In the genomic region with DNA sequence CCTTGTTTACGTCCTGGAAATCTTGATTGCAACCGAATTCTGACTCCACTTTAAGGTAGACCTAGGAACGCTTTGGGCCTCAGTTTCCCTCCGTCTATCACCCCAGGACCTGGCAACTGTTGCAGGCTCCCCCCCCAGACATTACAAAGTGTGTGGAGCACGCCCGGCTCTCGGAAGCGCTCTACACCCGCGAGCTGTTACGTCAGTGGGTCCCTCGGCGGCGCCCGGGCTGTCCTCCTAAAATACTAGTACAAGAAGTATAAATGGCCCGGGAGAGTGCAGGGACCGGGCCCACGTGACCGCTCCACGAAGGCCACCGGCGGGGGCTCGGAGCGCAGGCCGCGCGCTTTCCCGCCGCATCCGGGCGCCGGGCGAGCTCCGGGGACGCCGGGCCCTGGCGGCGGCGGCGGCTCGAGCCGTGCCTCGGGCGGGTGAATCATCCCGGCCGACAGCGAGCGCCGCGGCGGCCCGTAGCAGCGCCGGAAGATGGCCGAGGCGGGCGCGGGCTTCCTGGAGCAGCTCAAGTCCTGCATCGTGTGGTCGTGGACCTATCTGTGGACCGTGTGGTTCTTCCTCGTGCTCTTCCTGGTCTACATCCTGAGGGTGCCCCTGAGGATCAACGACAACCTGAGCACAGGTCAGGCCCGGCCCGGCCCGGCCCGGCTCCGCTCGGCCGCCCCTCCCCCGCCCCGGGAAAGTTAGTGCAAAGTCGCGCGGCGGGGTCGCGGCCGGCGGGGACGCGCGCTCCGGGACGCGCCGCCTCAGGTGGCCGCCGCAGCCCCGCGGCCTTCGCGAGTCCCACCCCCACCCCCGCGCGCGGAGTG, we compare ENCODE assay signal across 8 mouse cellular contexts. TPM values are rescaled to one million over a fixed set of nuclear protein-coding genes. Genes with fewer than 3 reads are reported as not detected.
A peak's percentile ranks its signal among the peaks of the same experiment; 100 is the strongest.
DNase-seq lines count a peak whose midpoint lies in the region; ATAC-seq lines count a peak whose summit lies in the region.

No protein-coding gene starts in this region.

- peak; percentile 73 for DNase-seq in MN1 (ENCODE audit: low spot score)
- DNase-seq in cerebellum, adult 9-10 months = peak; percentile 62
- DNase-seq in hindbrain, embryonic 10.5 days (ENCODE audit: low spot score) = peak; percentile 74
- DNase-seq in layer of hippocampus, postnatal 10 days (ENCODE audit: low spot score in 2 of 2) = peak; percentile 47 to 62
- peak; percentile 76 for DNase-seq in lung, postnatal 10 days
- peak; percentile 46 for DNase-seq in ovary, postnatal 14 days (ENCODE audit: low spot score)
- DNase-seq in thymus, postnatal 14 days = peak; percentile 67

- peaks cover 12% of the 10 kb centered on the region; the same call in 1 of the 2 replicates for H3K36me3 ChIP-seq in hindbrain, embryonic 10.5 days

- peaks cover 10% of the 10 kb centered on the region; the same call in 1 of the 2 replicates for H3K27me3 ChIP-seq in hindbrain, embryonic 10.5 days (ENCODE audit: insufficient read depth, poor library complexity, severe bottlenecking)

- peak overlapping the region; percentile 96 for H3K27ac ChIP-seq in hindbrain, embryonic 10.5 days

- peaks cover 19% of the 10 kb centered on the region for H3K4me1 ChIP-seq in hindbrain, embryonic 10.5 days (replicated peaks)

- no peaks in the 10 kb centered on the region for H3K9me3 ChIP-seq in hindbrain, embryonic 10.5 days

- H3K4me3 ChIP-seq in hindbrain, embryonic 10.5 days = peak overlapping the region; percentile 83

- WGBS in hindbrain, embryonic 10.5 days = under 1% methylated on average over 82 of the region's 97 CpGs

- ATAC-seq in frontal cortex, adult (ENCODE audit: low TSS enrichment) = peak; percentile 72

RNA-seq across cellular contexts. Expression of gene St7, which starts 1.2 kb away (rescaled TPM):
- polyA plus RNA-seq in hindbrain, embryonic 10.5 days (2016; fragmentation: Nextera tagmentation; extraction: Ambion mirVana) = 22.8 and 34.8 TPM in 2 replicates
- 10 to 100 TPM; 42.6 to 44.5 TPM for total RNA-seq in layer of hippocampus, postnatal 10 days (2021)

RNA-seq across cellular contexts. Expression of gene Capza2, which starts 57.9 kb away (rescaled TPM):
- 172 and 213 TPM in 2 replicates for polyA plus RNA-seq in hindbrain, embryonic 10.5 days (2016; fragmentation: Nextera tagmentation; extraction: Ambion mirVana)
- 100 to 1,000 TPM; 255 to 273 TPM for total RNA-seq in layer of hippocampus, postnatal 10 days (2021)

Comparison
In these comparisons a context has a peak if more than half of its experiments do, and no peak if none do; other contexts are left out.
1. Peak in every context shown above with its lines: DNase-seq, ATAC-seq, H3K4me3 ChIP-seq and H3K27ac ChIP-seq.